Mouse (Mus musculus): ENCODE results near the gene Bsn.

- TF ChIP-seq CTCF (IDR thresholded peaks at IDR 0.05; ENCODE audit: low read depth, low read length) (no peak), POLR2A (IDR thresholded peaks at IDR 0.05; ENCODE audit: borderline replicate concordance, low read depth, low read length) (no peak)
Observed at GRCm38 (mm10) chr9:108047601-108048565, 142.3 kb downstream of the Bsn start.
